In genomic region chr10:44589352-44589751, GRCm38 (mm10) we compare ENCODE assay signal across 13 mouse cellular contexts.
A peak's percentile ranks its signal among the peaks of the same experiment; 100 is the strongest.
DNase-seq lines count a peak whose midpoint lies in the region; ATAC-seq and TF ChIP-seq lines count a peak whose summit lies in the region.
"Had no signal": no experiment of that assay in that cellular context is flagged by ENCODE, and none has a peak within 500 bp of the region (broad histone marks: within the 10 kb centered on the region; RNA-seq: fewer than 3 reads in every experiment).

No protein-coding gene starts in this region.

- H3K27me3 ChIP-seq in liver, embryonic 16.5 days (ENCODE audit: control insufficient read depth, insufficient read depth, low read depth, low read length), result no peaks in the 10 kb centered on the region
- H3K27me3 ChIP-seq in liver, embryonic 11.5 days (replicated peaks; ENCODE audit: control insufficient read depth, insufficient read depth, low read length), result no peaks in the 10 kb centered on the region
- no peaks in the 10 kb centered on the region for H3K27me3 ChIP-seq in lung, embryonic 14.5 days (ENCODE audit: insufficient read depth, low read length)
- H3K27me3 ChIP-seq: embryonic facial prominence, embryonic 15.5 days; heart, embryonic 13.5 days had no signal

- H3K4me3 ChIP-seq in liver, embryonic 16.5 days (ENCODE audit: low read depth, low read length), result no peak overlapping the region
- no peak overlapping the region for H3K4me3 ChIP-seq in liver, embryonic 11.5 days (ENCODE audit: low read depth, low read length)
- H3K4me3 ChIP-seq in lung, embryonic 14.5 days (ENCODE audit: low read depth, low read length), result no peak overlapping the region
- H3K4me3 ChIP-seq: embryonic facial prominence, embryonic 15.5 days; heart, embryonic 13.5 days had no signal

- H3K27ac ChIP-seq in liver, embryonic 16.5 days (ENCODE audit: low read length), result no peak overlapping the region
- H3K27ac ChIP-seq in liver, embryonic 11.5 days (ENCODE audit: low read depth, low read length), result no peak overlapping the region
- H3K27ac ChIP-seq in lung, embryonic 14.5 days (ENCODE audit: low read depth), result peak overlapping the region; percentile 63; the same call in 1 of the 2 replicates
- H3K27ac ChIP-seq: embryonic facial prominence, embryonic 15.5 days; heart, embryonic 13.5 days had no signal

- peak; percentile 16 for DNase-seq in gastrocnemius, adult 18-20 months (ENCODE audit: low spot score)
- DNase-seq in gastrocnemius, postnatal 25 days, result no peak
- DNase-seq in liver, embryonic 11.5 days (ENCODE audit: low spot score), result no peak
- DNase-seq in lung, embryonic 14.5 days, result peak; percentile 89
- DNase-seq in thymus, postnatal 36 days, result no peak
- DNase-seq: cerebellum, adult 9-11 months; forebrain, postnatal 0 days had no signal

- no peak for TF ChIP-seq CTCF in lung, embryonic 14.5 days (IDR thresholded peaks at IDR 0.05; ENCODE audit: low read depth)

- H3K9ac ChIP-seq in liver, embryonic 16.5 days (ENCODE audit: low read depth, low read length), result no peak overlapping the region
- H3K9ac ChIP-seq in liver, embryonic 11.5 days (ENCODE audit: low read depth, low read length), result no peak overlapping the region
- no peak overlapping the region for H3K9ac ChIP-seq in lung, embryonic 14.5 days
- H3K9ac ChIP-seq: embryonic facial prominence, embryonic 15.5 days; forebrain, postnatal 0 days; heart, embryonic 13.5 days had no signal

- H3K36me3 ChIP-seq in liver, embryonic 16.5 days (ENCODE audit: control insufficient read depth, insufficient read depth), result no peaks in the 10 kb centered on the region
- H3K36me3 ChIP-seq in liver, embryonic 11.5 days (ENCODE audit: control insufficient read depth, insufficient read depth, low read length), result no peaks in the 10 kb centered on the region
- H3K36me3 ChIP-seq in lung, embryonic 14.5 days (ENCODE audit: insufficient read depth), result no peaks in the 10 kb centered on the region
- H3K36me3 ChIP-seq: embryonic facial prominence, embryonic 15.5 days; heart, embryonic 13.5 days had no signal

- no peaks in the 10 kb centered on the region for H3K9me3 ChIP-seq in liver, embryonic 16.5 days (replicated peaks; ENCODE audit: control insufficient read depth, low read length)
- H3K9me3 ChIP-seq in liver, embryonic 11.5 days (ENCODE audit: control insufficient read depth, low read length), result no peaks in the 10 kb centered on the region
- H3K9me3 ChIP-seq in lung, embryonic 14.5 days (ENCODE audit: low read depth, low read length), result no peaks in the 10 kb centered on the region
- H3K9me3 ChIP-seq: embryonic facial prominence, embryonic 15.5 days; heart, embryonic 13.5 days had no signal

- no peak overlapping the region for H3K4me2 ChIP-seq in liver, embryonic 16.5 days (ENCODE audit: low read depth, low read length)
- H3K4me2 ChIP-seq in liver, embryonic 11.5 days, result no peak overlapping the region
- H3K4me2 ChIP-seq in lung, embryonic 14.5 days, result no peak overlapping the region
- H3K4me2 ChIP-seq: embryonic facial prominence, embryonic 15.5 days; heart, embryonic 13.5 days had no signal

- ATAC-seq in liver, embryonic 16.5 days (ENCODE audit: low read depth), result 0 out of 2 replicates have a peak, but pooled peaks have one; percentile 30
- no peak for ATAC-seq in liver, embryonic 11.5 days (replicated peaks; ENCODE audit: low FRiP score)
- ATAC-seq in lung, embryonic 14.5 days (ENCODE audit: insufficient read depth), result peak; percentile 95
- peak; percentile 98 for ATAC-seq in monocyte, adult 5-6 weeks (replicated peaks; ENCODE audit: insufficient number of reproducible peaks, low FRiP score, low TSS enrichment, poor library complexity, severe bottlenecking)
- no peak for ATAC-seq in frontal cortex, adult (ENCODE audit: low TSS enrichment)
- ATAC-seq: forebrain, postnatal 0 days; Patski had no signal

- H3K4me1 ChIP-seq in liver, embryonic 16.5 days (ENCODE audit: control insufficient read depth, low read depth, low read length), result no peaks in the 10 kb centered on the region
- no peaks in the 10 kb centered on the region for H3K4me1 ChIP-seq in liver, embryonic 11.5 days (replicated peaks; ENCODE audit: control insufficient read depth, insufficient read depth, low read length)
- peaks cover 9% of the 10 kb centered on the region; the same call in 1 of the 2 replicates for H3K4me1 ChIP-seq in lung, embryonic 14.5 days (ENCODE audit: insufficient read depth)
- H3K4me1 ChIP-seq: embryonic facial prominence, embryonic 15.5 days had no signal

Comparison
In these comparisons a context has a peak if more than half of its experiments do, and no peak if none do; other contexts are left out.
1. DNase-seq: peak in gastrocnemius, adult 18-20 months (single experiment) and lung, embryonic 14.5 days (single experiment); none in gastrocnemius, postnatal 25 days (single experiment), liver, embryonic 11.5 days (single experiment) and thymus, postnatal 36 days (0 of 2).
2. ATAC-seq: peak in liver, embryonic 16.5 days (single experiment), lung, embryonic 14.5 days (single experiment) and monocyte, adult 5-6 weeks (single experiment); none in liver, embryonic 11.5 days (single experiment) and frontal cortex, adult (single experiment).